Mouse (Mus musculus) erythroblast, embryonic 14.5 days (primary cell): ENCODE data around the gene Mindy1. TPM values are rescaled to one million over a fixed set of nuclear protein-coding genes. Genes with fewer than 3 reads are reported as not detected.

Experiments used
- H3K27me3 ChIP-seq: 2 replicates; pipeline ENCODE4 v1.6.1; 2012; ENCODE audit warnings: inconsistent platforms; ENCODE audit not compliant: control insufficient read depth
- H3K36me3 ChIP-seq: 2 replicates; pipeline ENCODE4 v1.6.1; 2012; ENCODE audit warnings: mild to moderate bottlenecking, inconsistent platforms; ENCODE audit not compliant: control insufficient read depth
- H3K4me1 ChIP-seq: 2 replicates; pipeline ENCODE4 v1.6.1; 2012; ENCODE audit warnings: inconsistent platforms; ENCODE audit not compliant: control insufficient read depth
- H3K4me3 ChIP-seq: replicated peaks from 2 replicates; pipeline ENCODE3; 2012; ENCODE audit warnings: moderate library complexity, mild to moderate bottlenecking, inconsistent platforms
- H3K9me3 ChIP-seq: 2 replicates; pipeline ENCODE4 v1.6.1; 2012; ENCODE audit warnings: low read length, inconsistent platforms, mixed read lengths; ENCODE audit not compliant: control insufficient read depth
- GATA1 ChIP-seq: IDR thresholded peaks from 2 replicates; pipeline ENCODE4 v1.6.1; 2012; ENCODE audit warnings: low read length, inconsistent platforms, mixed read lengths
- TAL1 ChIP-seq: IDR thresholded peaks from 3 replicates; pipeline ENCODE4 v1.6.1; 2012; ENCODE audit warnings: low read length, inconsistent platforms, mixed read lengths
- polyA plus RNA-seq: library from polyadenylated mRNA; stranded (reverse); fragments of >175 nt; gene quantifications from 2 replicates; pipeline ENCODE4 v1.2.3, GENCODE M21; 2012

The Mindy1 gene
- polyA plus RNA-seq, 1 experiment: 7.1 TPM

DNA sequence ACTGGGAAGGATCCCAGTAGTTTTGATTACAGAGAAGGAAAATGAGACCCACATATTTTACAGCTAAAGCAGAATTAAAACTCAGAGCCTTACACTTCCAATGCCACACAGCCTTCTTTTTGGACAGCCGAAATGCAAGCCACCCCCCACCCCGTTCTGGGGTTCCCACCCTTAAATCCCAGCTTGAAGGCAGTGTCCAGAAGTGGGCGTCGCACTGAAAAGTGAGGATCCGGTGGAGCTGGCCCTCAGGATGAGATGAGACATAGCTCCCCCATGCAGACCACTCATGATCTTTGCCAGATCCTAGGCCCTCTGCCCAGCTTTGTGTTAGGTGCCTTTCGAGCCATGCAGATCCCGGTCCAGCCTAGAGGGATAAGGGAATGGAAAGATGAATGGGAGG is 39.6 kb upstream of the Mindy1 start, which contains the start of gene Gm128:
Gene Gm128, minus strand, starts transcription at position 101 of the 400 bp plus-strand sequence.
- Histone ChIP-seq H3K27me3 (peaks cover 3% of the 10 kb centered on the region), H3K4me1 (peaks cover 5% of the 10 kb centered on the region), H3K36me3 (peaks cover 20% of the 10 kb centered on the region), H3K9me3 (no peaks in the 10 kb centered on the region), H3K4me3 (no peak within 1 kb of the TSS)
- TF ChIP-seq GATA1 (no peak), TAL1 (no peak)

DNA sequence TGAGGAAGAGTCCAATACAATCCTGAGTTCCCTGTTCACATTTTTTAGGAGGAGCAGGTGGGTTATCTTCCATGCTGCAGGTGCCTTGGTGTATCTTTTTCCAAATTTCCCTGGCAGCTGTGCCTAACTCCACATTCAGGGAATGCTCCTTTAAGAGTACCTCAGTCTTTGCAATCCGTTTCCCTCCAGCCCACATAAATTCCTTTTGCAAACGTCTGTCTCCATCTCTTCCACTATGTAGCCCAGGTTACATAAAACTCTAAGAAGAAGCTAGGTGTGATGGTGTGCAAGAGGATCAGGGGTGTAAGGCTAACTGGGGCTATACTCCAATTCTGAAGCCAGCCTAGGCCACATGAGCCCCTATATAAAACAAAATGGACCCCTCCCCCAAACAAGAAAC is 38.1 kb upstream of the Mindy1 start:
- Histone ChIP-seq H3K4me3 (no peak overlapping the region), H3K4me1 (peaks cover 15% of the 10 kb centered on the region), H3K36me3 (peaks cover 5% of the 10 kb centered on the region), H3K27me3 (peaks cover 3% of the 10 kb centered on the region), H3K9me3 (no peaks in the 10 kb centered on the region)
- TF ChIP-seq TAL1 (no peak), GATA1 (no peak)

DNA sequence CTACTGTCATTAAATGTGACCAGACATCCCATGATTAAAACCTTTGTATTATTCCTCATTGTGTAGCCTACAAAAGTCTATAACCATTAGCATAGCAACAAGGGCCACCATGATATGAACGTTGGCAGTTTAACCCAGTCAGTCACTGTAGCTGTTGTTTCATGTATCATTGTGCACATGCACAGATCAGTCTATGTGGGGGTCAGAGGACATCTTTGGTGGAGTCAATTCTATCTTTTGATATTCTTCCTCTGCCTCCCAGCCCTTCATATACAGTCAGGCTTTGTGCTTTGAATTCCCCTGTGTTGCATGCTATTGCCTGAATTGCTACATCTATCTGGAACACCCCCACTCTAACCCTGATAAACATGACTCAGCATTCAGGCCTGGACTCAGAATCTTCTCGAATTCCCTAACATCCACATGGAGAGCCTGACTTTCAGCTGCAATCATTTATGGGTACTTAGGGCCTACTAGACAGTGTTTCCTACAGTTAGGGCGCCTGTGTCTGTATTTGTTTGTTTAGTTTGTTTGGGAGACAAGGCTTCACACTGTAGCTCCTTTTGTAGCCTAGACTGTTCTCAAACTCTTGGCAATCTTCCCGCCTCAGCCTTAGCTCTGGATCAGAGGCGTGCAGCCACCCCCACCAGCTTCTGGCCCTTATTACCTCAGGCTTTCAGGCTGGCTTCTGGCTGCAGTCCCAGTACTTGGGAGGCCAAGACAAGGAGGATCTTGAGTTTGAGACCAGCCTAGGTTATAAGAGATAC is 34.5 kb upstream of the Mindy1 start:
- H3K27me3 ChIP-seq: no peaks in the 10 kb centered on the region
- no peaks in the 10 kb centered on the region for H3K9me3 ChIP-seq
- TF ChIP-seq GATA1 (no peak), TAL1 (no peak)
- H3K4me3 ChIP-seq: no peak overlapping the region
- no peaks in the 10 kb centered on the region; the same call in 1 of the 2 replicates for H3K36me3 ChIP-seq
- H3K4me1 ChIP-seq: peaks cover 18% of the 10 kb centered on the region

DNA sequence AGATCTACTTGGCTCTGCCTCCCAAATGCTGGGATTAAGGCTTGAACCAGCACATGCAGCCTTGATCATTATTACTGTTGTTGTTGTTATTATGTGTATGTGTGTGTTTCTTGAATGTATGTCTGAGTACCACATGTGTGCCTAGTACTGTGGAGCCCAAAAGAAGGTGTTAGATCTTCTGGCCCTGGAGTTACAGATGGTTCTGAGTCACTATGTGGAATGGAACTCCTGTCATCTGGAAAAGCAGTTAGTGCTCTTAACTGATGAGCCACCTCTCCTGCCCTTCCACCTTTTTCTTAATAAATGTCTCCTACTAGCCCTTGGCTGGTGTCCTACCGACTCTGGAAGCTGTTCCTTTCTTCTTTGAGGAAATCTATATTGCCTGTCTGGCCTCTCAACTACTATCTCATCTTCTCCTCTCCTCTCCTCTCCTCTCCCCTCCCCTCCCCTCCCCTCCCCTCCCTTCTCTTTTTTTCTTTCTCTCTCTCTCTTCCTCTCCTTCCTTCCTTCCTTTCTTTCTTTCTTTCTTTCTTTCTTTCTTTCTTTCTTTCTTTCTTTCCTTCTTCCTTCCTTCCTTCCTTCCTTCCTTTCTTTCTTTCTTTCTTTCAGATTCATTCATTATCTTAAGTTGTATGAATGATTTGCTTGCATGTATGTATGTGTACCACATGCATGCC is 33.3 kb upstream of the Mindy1 start:
- no peak overlapping the region for H3K4me3 ChIP-seq
- H3K27me3 ChIP-seq: no peaks in the 10 kb centered on the region
- peaks cover 18% of the 10 kb centered on the region for H3K4me1 ChIP-seq
- TF ChIP-seq TAL1 (no peak), GATA1 (no peak)
- no peaks in the 10 kb centered on the region for H3K9me3 ChIP-seq
- peaks cover 1% of the 10 kb centered on the region for H3K36me3 ChIP-seq

DNA sequence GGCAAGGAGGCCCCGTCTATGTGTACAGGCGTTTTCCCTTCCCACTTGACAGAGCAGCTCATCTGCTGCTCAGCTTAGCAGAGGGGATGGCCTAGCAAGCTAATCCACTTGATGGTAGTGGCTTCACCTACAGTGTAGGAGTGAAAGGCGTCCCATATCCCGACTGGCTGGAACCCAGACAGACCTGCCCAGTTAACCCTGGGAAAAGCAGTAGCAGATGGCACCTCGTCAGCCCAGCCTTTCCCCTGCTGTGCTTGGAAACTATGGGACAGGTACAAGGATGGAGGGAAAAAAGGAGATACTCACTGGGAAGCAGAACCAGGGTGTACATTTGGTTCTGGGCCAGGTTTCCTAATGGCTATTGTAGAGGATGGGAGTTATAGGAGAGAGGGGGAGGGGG is 30.8 kb upstream of the Mindy1 start:
- Histone ChIP-seq H3K36me3 (peaks cover 20% of the 10 kb centered on the region), H3K4me1 (peaks cover 18% of the 10 kb centered on the region)

DNA sequence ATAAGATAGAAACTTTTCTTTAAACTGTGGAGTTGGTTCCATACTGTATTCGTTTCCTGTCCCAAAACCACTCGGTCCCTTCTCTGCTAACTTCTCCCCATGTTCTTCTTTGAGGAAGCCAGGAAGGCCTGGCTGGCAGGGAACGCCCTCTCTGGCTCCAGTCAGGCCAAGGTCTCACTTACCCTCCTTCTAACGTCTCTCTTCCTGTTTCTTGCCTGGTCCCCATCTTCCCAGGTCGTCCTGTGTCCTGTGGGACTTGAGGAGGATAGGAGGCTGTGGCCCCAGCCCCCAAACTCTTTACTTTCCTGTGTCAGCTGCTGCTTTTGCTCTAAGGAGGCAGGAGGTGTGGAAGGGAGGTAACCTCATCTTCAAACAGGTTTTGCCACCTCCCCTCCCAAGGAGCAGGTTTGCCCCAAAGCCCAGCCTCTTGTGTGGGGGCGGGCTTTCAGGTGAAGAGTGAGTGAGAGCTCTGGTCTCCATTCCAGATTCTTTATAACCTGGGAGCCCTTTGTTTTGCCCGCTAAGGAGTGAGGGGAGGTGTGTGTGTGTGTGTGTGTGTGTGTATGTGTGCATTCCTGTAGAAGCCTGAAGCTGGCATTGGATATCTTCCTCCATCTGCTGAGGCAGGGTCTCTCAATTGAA is 30.2 kb upstream of the Mindy1 start, which contains the start of gene Bnipl:
Gene Bnipl, minus strand, starts transcription at position 411 of the 642 bp plus-strand sequence.
- Histone ChIP-seq H3K4me3 (no peak within 1 kb of the TSS), H3K9me3 (no peaks in the 10 kb centered on the region), H3K27me3 (no peaks in the 10 kb centered on the region), H3K4me1 (peaks cover 18% of the 10 kb centered on the region), H3K36me3 (peaks cover 23% of the 10 kb centered on the region)
- TF ChIP-seq TAL1: no peak
- no peak for TF ChIP-seq GATA1

More for the DNA sequence above, 30.8 kb upstream of the Mindy1 start:
- Histone ChIP-seq H3K4me3 (no peak overlapping the region), H3K9me3 (no peaks in the 10 kb centered on the region), H3K27me3 (no peaks in the 10 kb centered on the region)
- TF ChIP-seq TAL1 (no peak), GATA1 (no peak)

DNA sequence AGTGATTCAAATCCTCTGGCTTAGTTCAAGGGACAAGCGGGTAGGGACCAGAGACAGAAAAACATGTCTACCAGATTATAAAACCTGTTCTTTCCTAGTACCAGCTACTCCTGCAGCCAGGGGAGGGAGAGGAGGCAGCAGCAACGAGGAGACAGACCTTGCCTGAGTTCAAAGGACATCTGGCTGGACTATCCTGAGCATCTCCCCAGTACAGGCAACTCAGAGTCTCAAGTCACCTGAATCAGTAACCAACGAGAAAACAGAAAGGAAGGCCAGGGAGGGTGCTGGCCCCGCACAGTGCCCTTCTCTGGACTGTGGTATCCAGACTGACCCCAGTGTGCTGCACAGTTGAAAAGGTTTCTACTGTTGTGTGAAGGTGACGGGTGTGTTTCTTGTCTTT is 24.2 kb upstream of the Mindy1 start:
- TF ChIP-seq TAL1 (no peak), GATA1 (no peak)

DNA sequence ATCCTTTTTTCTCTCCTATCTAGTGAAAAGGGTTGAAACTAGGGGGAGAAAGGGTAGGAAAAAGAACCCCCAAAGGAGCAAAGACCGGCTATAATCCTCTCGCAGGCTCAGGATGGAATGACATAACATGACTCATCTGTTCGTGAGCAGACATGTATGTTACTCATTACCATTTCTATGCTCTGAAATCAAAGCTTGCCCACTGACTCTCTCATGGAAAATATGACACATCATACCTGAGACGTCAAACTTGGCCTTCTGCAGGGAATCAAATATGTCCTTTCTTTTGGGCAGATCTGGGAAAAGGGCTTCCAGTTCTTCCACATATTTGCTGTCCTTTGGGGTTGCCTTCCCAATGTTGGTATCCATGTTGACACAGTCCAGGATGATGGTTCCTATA is 19.2 kb upstream of the Mindy1 start:
- Histone ChIP-seq H3K27me3 (no peaks in the 10 kb centered on the region), H3K36me3 (peaks cover 67% of the 10 kb centered on the region), H3K4me3 (no peak overlapping the region), H3K9me3 (peaks cover 3% of the 10 kb centered on the region), H3K4me1 (peaks cover 5% of the 10 kb centered on the region; the same call in 1 of the 2 replicates)
- no peak for TF ChIP-seq GATA1
- TF ChIP-seq TAL1: no peak

More for the DNA sequence above, 24.2 kb upstream of the Mindy1 start:
- H3K27me3 ChIP-seq: no peaks in the 10 kb centered on the region
- H3K9me3 ChIP-seq: no peaks in the 10 kb centered on the region
- H3K4me1 ChIP-seq: no peaks in the 10 kb centered on the region
- H3K4me3 ChIP-seq: no peak overlapping the region
- peaks cover 64% of the 10 kb centered on the region for H3K36me3 ChIP-seq

DNA sequence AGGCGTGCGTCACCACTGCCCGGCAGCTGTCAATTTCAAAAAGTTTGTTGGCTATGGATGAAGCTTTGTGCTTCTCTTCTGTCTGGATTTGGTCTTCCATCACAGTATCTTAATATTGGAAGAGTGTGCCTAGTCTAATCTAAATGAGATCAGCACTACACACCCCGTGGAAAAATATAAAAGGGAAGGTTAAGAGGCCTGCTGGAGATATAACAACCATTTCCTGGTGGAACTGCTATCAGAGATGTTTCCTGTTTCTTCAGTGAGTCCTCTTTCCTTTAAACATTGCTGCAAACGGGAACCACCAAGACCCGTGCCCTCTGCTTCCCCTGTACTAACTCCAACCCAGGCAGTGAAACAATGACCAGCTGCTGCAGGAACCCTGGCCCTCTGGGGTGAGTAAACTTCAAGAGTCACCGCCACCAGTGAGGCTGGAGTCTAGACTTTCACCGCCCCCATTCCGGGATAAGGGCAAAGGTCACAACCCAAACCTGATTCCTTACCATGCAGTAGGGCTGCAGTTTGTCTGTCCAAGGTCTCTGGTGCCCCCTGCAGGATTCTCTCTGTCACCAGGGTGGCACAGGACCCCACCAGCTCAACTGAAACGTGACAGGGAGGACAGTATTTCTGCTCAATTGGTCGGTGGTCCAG is 17.9 kb upstream of the Mindy1 start:
- Histone ChIP-seq H3K4me3 (no peak overlapping the region), H3K9me3 (peaks cover 3% of the 10 kb centered on the region), H3K4me1 (peaks cover 5% of the 10 kb centered on the region; the same call in 1 of the 2 replicates), H3K36me3 (peaks cover 69% of the 10 kb centered on the region), H3K27me3 (no peaks in the 10 kb centered on the region)
- TF ChIP-seq GATA1 (no peak), TAL1 (no peak)
